Mouse (Mus musculus): ENCODE results near the gene Pde4a.
A peak's percentile ranks its signal among the peaks of the same experiment; 100 is the strongest.

The Pde4a gene

GRCm38 (mm10) chr9:21149077-21149653, 16.3 kb upstream of the Pde4a start:
- DNase-seq (ENCODE audit: low read depth, low spot score) = no peak

- DNase-seq (ENCODE audit: low read depth, low spot score) = peak; percentile 83
These were observed 15.7 kb upstream of the Pde4a start, which contains the start of gene Cdc37 for GRCm38 (mm10) chr9:21149654-21150419. Gene Cdc37, minus strand, starts transcription at chr9:21149982.

- no peak for DNase-seq (ENCODE audit: low read depth, low spot score)
These were observed 12.8 kb upstream of the Pde4a start for GRCm38 (mm10) chr9:21152715-21153114.

- no peak for DNase-seq (ENCODE audit: low read depth, low spot score)
These were observed 12.2 kb upstream of the Pde4a start for GRCm38 (mm10) chr9:21153331-21153730.

- DNase-seq (ENCODE audit: low read depth, low spot score) = no peak
These were observed 11.7 kb upstream of the Pde4a start for GRCm38 (mm10) chr9:21153833-21154232.

- no peak for DNase-seq (ENCODE audit: low read depth, low spot score)
These were observed 10.7 kb upstream of the Pde4a start for GRCm38 (mm10) chr9:21154787-21155186.

- DNase-seq (ENCODE audit: low read depth, low spot score) = peak; percentile 95
These were observed 4.2 kb upstream of the Pde4a start for GRCm38 (mm10) chr9:21161209-21161909.

GRCm38 (mm10) chr9:21163086-21164050, 2.1 kb upstream of the Pde4a start:
- no peak for DNase-seq (ENCODE audit: low read depth, low spot score)

GRCm38 (mm10) chr9:21164072-21164471, 1.4 kb upstream of the Pde4a start:
- DNase-seq (ENCODE audit: low read depth, low spot score) = no peak

GRCm38 (mm10) chr9:21165952-21166451, 488 bp downstream of the Pde4a start:
- DNase-seq (ENCODE audit: low read depth, low spot score) = no peak

GRCm38 (mm10) chr9:21166516-21166915, 1.0 kb downstream of the Pde4a start:
- DNase-seq (ENCODE audit: low read depth, low spot score) = no peak

- DNase-seq (ENCODE audit: low read depth, low spot score) = no peak
These were observed 1.9 kb downstream of the Pde4a start for GRCm38 (mm10) chr9:21167140-21168097.

GRCm38 (mm10) chr9:21168161-21169123, 2.9 kb downstream of the Pde4a start:
- no peak for DNase-seq (ENCODE audit: low read depth, low spot score)

- no peak for DNase-seq (ENCODE audit: low read depth, low spot score)
These were observed 3.6 kb downstream of the Pde4a start for GRCm38 (mm10) chr9:21169157-21169556.

GRCm38 (mm10) chr9:21172364-21172763, 6.8 kb downstream of the Pde4a start:
- DNase-seq (ENCODE audit: low read depth, low spot score) = no peak

GRCm38 (mm10) chr9:21180402-21180801, 14.9 kb downstream of the Pde4a start:
- no peak for DNase-seq (ENCODE audit: low read depth, low spot score)

- DNase-seq (ENCODE audit: low read depth, low spot score) = no peak
These were observed 15.3 kb downstream of the Pde4a start for GRCm38 (mm10) chr9:21180841-21181240.

- no peak for DNase-seq (ENCODE audit: low read depth, low spot score)
These were observed 16.1 kb downstream of the Pde4a start for GRCm38 (mm10) chr9:21181421-21182220.
